Mouse (Mus musculus) limb, embryonic 10.5 days (tissue): ENCODE results near the gene Ranbp9. TPM values are rescaled to one million over a fixed set of nuclear protein-coding genes. Genes with fewer than 3 reads are reported as not detected.

Experiments
- DNase-seq: peaks from one replicate; pipeline ENCODE4 v3.0.0-alpha.2; 2017; ENCODE audit warnings: low spot score
- H3K27ac ChIP-seq: fragments of 300-500 bp; sonication (generic); 2 replicates; pipeline ENCODE4 v1.5.1; 2016; ENCODE audit warnings: mild to moderate bottlenecking
- H3K27me3 ChIP-seq: fragments of 300-500 bp; sonication (generic); 2 replicates; pipeline ENCODE4 v1.6.1; 2016; ENCODE audit warnings: low read depth, mild to moderate bottlenecking; ENCODE audit not compliant: poor library complexity, severe bottlenecking
- H3K36me3 ChIP-seq: fragments of 300-500 bp; sonication (generic); 2 replicates; pipeline ENCODE4 v1.6.1; 2016; ENCODE audit warnings: mild to moderate bottlenecking, moderate library complexity
- H3K4me1 ChIP-seq: fragments of 300-500 bp; sonication (generic); 2 replicates; pipeline ENCODE4 v1.6.1; 2016
- H3K4me3 ChIP-seq: fragments of 300-500 bp; sonication (generic); 2 replicates; pipeline ENCODE4 v1.5.1; 2016; ENCODE audit warnings: mild to moderate bottlenecking, moderate library complexity
- H3K9me3 ChIP-seq: fragments of 300-500 bp; sonication (generic); replicated peaks from 2 replicates; pipeline ENCODE4 v1.6.1; 2016; ENCODE audit warnings: mild to moderate bottlenecking
- WGBS: fragments of 180-500 bp; shearing (Covaris S2); methylation state at CpG from one replicate; pipeline ENCODE4 v1.1.7; 2016; 5-methylcytosine and 5-hydroxymethylcytosine counted together
- polyA plus RNA-seq: library from polyadenylated mRNA; unstranded; fragments of >200 nt; fragmentation: Nextera tagmentation; extraction: Ambion mirVana; gene quantifications from 2 replicates; pipeline ENCODE4 v1.2.1, GENCODE M21; 2016

Ranbp9 gene
- polyA plus RNA-seq, 1 experiment from 2014 or later: 10.0 TPM

GRCm38 (mm10) chr13:43428436-43428835, 52.6 kb downstream of the Ranbp9 start:
- no peaks in the 10 kb centered on the region for H3K4me1 ChIP-seq
- H3K27me3 ChIP-seq: no peaks in the 10 kb centered on the region
- no peak for DNase-seq
- H3K27ac ChIP-seq: no peak overlapping the region
- H3K4me3 ChIP-seq: no peak overlapping the region
- 91% methylated on average over 4 of the region's 4 CpGs for WGBS
- H3K36me3 ChIP-seq: peaks cover 43% of the 10 kb centered on the region
- H3K9me3 ChIP-seq: no peaks in the 10 kb centered on the region

GRCm38 (mm10) chr13:43415249-43415648, 65.8 kb downstream of the Ranbp9 start:
- WGBS: 84% methylated on average over 1 of the region's 1 CpGs
- peaks cover 98% of the 10 kb centered on the region for H3K36me3 ChIP-seq

GRCm38 (mm10) chr13:43413611-43414010, 67.5 kb downstream of the Ranbp9 start:
- DNase-seq: no peak
- H3K27ac ChIP-seq: no peak overlapping the region
- H3K27me3 ChIP-seq: no peaks in the 10 kb centered on the region
- no peaks in the 10 kb centered on the region for H3K4me1 ChIP-seq
- peaks cover 96% of the 10 kb centered on the region for H3K36me3 ChIP-seq
- 94% methylated on average over 2 of the region's 2 CpGs for WGBS
- H3K4me3 ChIP-seq: no peak overlapping the region
- no peaks in the 10 kb centered on the region for H3K9me3 ChIP-seq

More at GRCm38 (mm10) chr13:43415249-43415648, 65.8 kb downstream of the Ranbp9 start:
- Histone ChIP-seq H3K4me3 (no peak overlapping the region), H3K9me3 (no peaks in the 10 kb centered on the region), H3K27ac (no peak overlapping the region), H3K4me1 (no peaks in the 10 kb centered on the region), H3K27me3 (no peaks in the 10 kb centered on the region)
- DNase-seq: no peak

- 88% methylated on average over 7 of the region's 7 CpGs for WGBS
- H3K36me3 ChIP-seq: peaks cover 96% of the 10 kb centered on the region
- no peak overlapping the region for H3K4me3 ChIP-seq
- H3K9me3 ChIP-seq: no peaks in the 10 kb centered on the region
- no peaks in the 10 kb centered on the region for H3K27me3 ChIP-seq
- H3K4me1 ChIP-seq: no peaks in the 10 kb centered on the region
- DNase-seq: no peak
- H3K27ac ChIP-seq: no peak overlapping the region
Measured at GRCm38 (mm10) chr13:43412311-43412710, 68.8 kb downstream of the Ranbp9 start.

GRCm38 (mm10) chr13:43399576-43399975, 81.5 kb downstream of the Ranbp9 start:
- DNase-seq: no peak
- Histone ChIP-seq H3K4me3 (peak overlapping the region; percentile 82; the same call in 1 of the 2 replicates), H3K27ac (no peak overlapping the region), H3K27me3 (no peaks in the 10 kb centered on the region), H3K4me1 (peaks cover 6% of the 10 kb centered on the region), H3K9me3 (no peaks in the 10 kb centered on the region), H3K36me3 (peaks cover 76% of the 10 kb centered on the region)
- 93% methylated on average over 5 of the region's 5 CpGs for WGBS

GRCm38 (mm10) chr13:43398297-43399080, 82.6 kb downstream of the Ranbp9 start, which contains the start of gene Nol7:
Gene Nol7 (plus strand): TSS chr13:43398390.
- 2% methylated on average over 72 of the region's 72 CpGs for WGBS
- Histone ChIP-seq H3K27me3 (no peaks in the 10 kb centered on the region), H3K36me3 (peaks cover 74% of the 10 kb centered on the region), H3K9me3 (no peaks in the 10 kb centered on the region), H3K27ac (peak within 1 kb of the TSS; percentile 97), H3K4me1 (peaks cover 6% of the 10 kb centered on the region), H3K4me3 (peak within 1 kb of the TSS; percentile 82)
- DNase-seq: peak; percentile 99

- Histone ChIP-seq H3K4me1 (peaks cover 6% of the 10 kb centered on the region), H3K27me3 (no peaks in the 10 kb centered on the region), H3K27ac (peak overlapping the region; percentile 97), H3K36me3 (peaks cover 68% of the 10 kb centered on the region), H3K4me3 (peak overlapping the region; percentile 82), H3K9me3 (no peaks in the 10 kb centered on the region)
- no peak for DNase-seq
- WGBS: 53% methylated on average over 13 of the region's 17 CpGs
Measured at GRCm38 (mm10) chr13:43397700-43398296, 83.3 kb downstream of the Ranbp9 start.

- no peak overlapping the region for H3K27ac ChIP-seq
- no peak for DNase-seq
- 95% methylated on average over 10 of the region's 10 CpGs for WGBS
- no peaks in the 10 kb centered on the region for H3K9me3 ChIP-seq
- peaks cover 39% of the 10 kb centered on the region for H3K36me3 ChIP-seq
- no peaks in the 10 kb centered on the region for H3K27me3 ChIP-seq
- no peak overlapping the region for H3K4me3 ChIP-seq
- no peaks in the 10 kb centered on the region for H3K4me1 ChIP-seq
Measured at GRCm38 (mm10) chr13:43385321-43385720, 95.8 kb downstream of the Ranbp9 start.

GRCm38 (mm10) chr13:43379989-43380388, 101.1 kb downstream of the Ranbp9 start:
- no peak for DNase-seq
- 90% methylated on average over 3 of the region's 3 CpGs for WGBS
- Histone ChIP-seq H3K36me3 (peaks cover 57% of the 10 kb centered on the region), H3K27me3 (no peaks in the 10 kb centered on the region), H3K27ac (no peak overlapping the region), H3K4me1 (no peaks in the 10 kb centered on the region), H3K9me3 (no peaks in the 10 kb centered on the region), H3K4me3 (no peak overlapping the region)

- H3K4me3 ChIP-seq: no peak overlapping the region
- H3K36me3 ChIP-seq: peaks cover 69% of the 10 kb centered on the region
- H3K9me3 ChIP-seq: no peaks in the 10 kb centered on the region
- no peaks in the 10 kb centered on the region for H3K27me3 ChIP-seq
- H3K27ac ChIP-seq: no peak overlapping the region
- WGBS: 74% methylated on average over 2 of the region's 2 CpGs
- H3K4me1 ChIP-seq: no peaks in the 10 kb centered on the region
- no peak for DNase-seq
Measured at GRCm38 (mm10) chr13:43374918-43375432, 106.1 kb downstream of the Ranbp9 start.

- no peaks in the 10 kb centered on the region for H3K9me3 ChIP-seq
- 88% methylated on average over 10 of the region's 10 CpGs for WGBS
- no peak overlapping the region for H3K27ac ChIP-seq
- H3K27me3 ChIP-seq: no peaks in the 10 kb centered on the region
- no peak overlapping the region for H3K4me3 ChIP-seq
- DNase-seq: no peak
- H3K36me3 ChIP-seq: peaks cover 66% of the 10 kb centered on the region
- H3K4me1 ChIP-seq: no peaks in the 10 kb centered on the region
Measured at GRCm38 (mm10) chr13:43374205-43374604, 106.9 kb downstream of the Ranbp9 start.

GRCm38 (mm10) chr13:43372892-43373291, 108.2 kb downstream of the Ranbp9 start:
- Histone ChIP-seq H3K27me3 (no peaks in the 10 kb centered on the region), H3K4me3 (no peak overlapping the region), H3K36me3 (peaks cover 55% of the 10 kb centered on the region), H3K27ac (no peak overlapping the region), H3K4me1 (no peaks in the 10 kb centered on the region), H3K9me3 (no peaks in the 10 kb centered on the region)
- WGBS: 78% methylated on average over 1 of the region's 1 CpGs
- DNase-seq: no peak

GRCm38 (mm10) chr13:43370063-43370462, 111.0 kb downstream of the Ranbp9 start:
- peaks cover 38% of the 10 kb centered on the region for H3K36me3 ChIP-seq
- no peak for DNase-seq
- no peaks in the 10 kb centered on the region for H3K27me3 ChIP-seq
- no peak overlapping the region for H3K27ac ChIP-seq
- no peaks in the 10 kb centered on the region for H3K9me3 ChIP-seq
- 93% methylated on average over 6 of the region's 6 CpGs for WGBS
- no peak overlapping the region for H3K4me3 ChIP-seq
- H3K4me1 ChIP-seq: peaks cover 13% of the 10 kb centered on the region
